Mouse (Mus musculus): ENCODE measurements around the gene Ece2.

GRCm38 (mm10) chr16:20690774-20691173 lies 61.1 kb downstream of the Ece2 start:
- no peak for TF ChIP-seq CTCF (IDR thresholded peaks at IDR 0.05; ENCODE audit: insufficient read depth, low read length)
- no peak for TF ChIP-seq POLR2A (IDR thresholded peaks at IDR 0.05; ENCODE audit: borderline replicate concordance, extremely low read depth, low read depth, low read length)

All from lung, adult 2 months (tissue).